Mouse (Mus musculus): ENCODE data around the gene 1700129C05Rik. TPM values are rescaled to one million over a fixed set of nuclear protein-coding genes. Genes with fewer than 3 reads are reported as not detected.
A peak's percentile ranks its signal among the peaks of the same experiment; 100 is the strongest.

1700129C05Rik gene
- not detected in 2 replicates for polyA plus RNA-seq (2012; rRNA removed)

GRCm38 (mm10) chr14:59142793-59143192 lies at the start of gene 1700129C05Rik:
Gene 1700129C05Rik (minus strand): TSS chr14:59142893.
- TF ChIP-seq POLR2A (IDR thresholded peaks at IDR 0.05; ENCODE audit: borderline replicate concordance, extremely low read depth, low read depth, low read length), result no peak
- no peak for TF ChIP-seq CTCF (IDR thresholded peaks at IDR 0.05; ENCODE audit: insufficient read depth, low read length)
- WGBS, result 93% methylated on average over 4 of the region's 4 CpGs
- H3K4me3 ChIP-seq (replicated peaks; ENCODE audit: extremely low read depth, low read depth, low read length), result no peak within 1 kb of the TSS

GRCm38 (mm10) chr14:59186121-59186520 lies 43.4 kb upstream of the 1700129C05Rik start:
- no peak for TF ChIP-seq POLR2A (IDR thresholded peaks at IDR 0.05; ENCODE audit: borderline replicate concordance, extremely low read depth, low read depth, low read length)
- no peak for TF ChIP-seq CTCF (IDR thresholded peaks at IDR 0.05; ENCODE audit: insufficient read depth, low read length)
- H3K4me1 ChIP-seq (ENCODE audit: control insufficient read depth, insufficient read depth, low read length), result no peaks in the 10 kb centered on the region
- DNase-seq, result no peak
- WGBS, result 70% methylated on average over 2 of the region's 2 CpGs
- no peak overlapping the region for H3K4me3 ChIP-seq (replicated peaks; ENCODE audit: extremely low read depth, low read depth, low read length)

More at GRCm38 (mm10) chr14:59142793-59143192, at the start of gene 1700129C05Rik:
- no peak for DNase-seq
- no peaks in the 10 kb centered on the region for H3K4me1 ChIP-seq (ENCODE audit: control insufficient read depth, insufficient read depth, low read length)

- Histone ChIP-seq H3K4me1 (ENCODE audit: control insufficient read depth, insufficient read depth, low read length) (no peaks in the 10 kb centered on the region), H3K4me3 (replicated peaks; ENCODE audit: extremely low read depth, low read depth, low read length) (no peak overlapping the region)
- no peak for DNase-seq
- no peak for TF ChIP-seq CTCF (IDR thresholded peaks at IDR 0.05; ENCODE audit: insufficient read depth, low read length)
- no peak for TF ChIP-seq POLR2A (IDR thresholded peaks at IDR 0.05; ENCODE audit: borderline replicate concordance, extremely low read depth, low read depth, low read length)
These were observed 42.8 kb upstream of the 1700129C05Rik start for GRCm38 (mm10) chr14:59185514-59185913.

GRCm38 (mm10) chr14:59182732-59183131 lies 40.0 kb upstream of the 1700129C05Rik start:
- DNase-seq, result no peak
- TF ChIP-seq CTCF (IDR thresholded peaks at IDR 0.05; ENCODE audit: insufficient read depth, low read length), result no peak
- no peak for TF ChIP-seq POLR2A (IDR thresholded peaks at IDR 0.05; ENCODE audit: borderline replicate concordance, extremely low read depth, low read depth, low read length)
- WGBS, result 60% methylated on average over 2 of the region's 2 CpGs
- Histone ChIP-seq H3K4me3 (replicated peaks; ENCODE audit: extremely low read depth, low read depth, low read length) (no peak overlapping the region), H3K4me1 (ENCODE audit: control insufficient read depth, insufficient read depth, low read length) (no peaks in the 10 kb centered on the region)

GRCm38 (mm10) chr14:59178649-59179048 lies 36.0 kb upstream of the 1700129C05Rik start, which contains the start of gene Gm5142:
Gene Gm5142 (minus strand): TSS chr14:59178749.
- 84% methylated on average over 3 of the region's 3 CpGs for WGBS
- H3K4me1 ChIP-seq (ENCODE audit: control insufficient read depth, insufficient read depth, low read length), result no peaks in the 10 kb centered on the region
- TF ChIP-seq POLR2A (IDR thresholded peaks at IDR 0.05; ENCODE audit: borderline replicate concordance, extremely low read depth, low read depth, low read length) (no peak), CTCF (IDR thresholded peaks at IDR 0.05; ENCODE audit: insufficient read depth, low read length) (no peak)
- no peak for DNase-seq
- no peak within 1 kb of the TSS for H3K4me3 ChIP-seq (replicated peaks; ENCODE audit: extremely low read depth, low read depth, low read length)

GRCm38 (mm10) chr14:59157016-59157698 lies 14.5 kb upstream of the 1700129C05Rik start:
- TF ChIP-seq POLR2A (IDR thresholded peaks at IDR 0.05; ENCODE audit: borderline replicate concordance, extremely low read depth, low read depth, low read length), result no peak
- TF ChIP-seq CTCF (IDR thresholded peaks at IDR 0.05; ENCODE audit: insufficient read depth, low read length), result no peak
- no peak for DNase-seq
- Histone ChIP-seq H3K4me3 (replicated peaks; ENCODE audit: extremely low read depth, low read depth, low read length) (no peak overlapping the region), H3K4me1 (ENCODE audit: control insufficient read depth, insufficient read depth, low read length) (no peaks in the 10 kb centered on the region)
- WGBS, result 42% methylated on average over 3 of the region's 3 CpGs

- WGBS, result 70% methylated on average over 2 of the region's 2 CpGs
- Histone ChIP-seq H3K4me3 (replicated peaks; ENCODE audit: extremely low read depth, low read depth, low read length) (no peak overlapping the region), H3K4me1 (ENCODE audit: control insufficient read depth, insufficient read depth, low read length) (no peaks in the 10 kb centered on the region)
- no peak for TF ChIP-seq POLR2A (IDR thresholded peaks at IDR 0.05; ENCODE audit: borderline replicate concordance, extremely low read depth, low read depth, low read length)
- peak; percentile 20; the same call in 1 of the 2 replicates for TF ChIP-seq CTCF (IDR thresholded peaks at IDR 0.05; ENCODE audit: insufficient read depth, low read length)
- no peak for DNase-seq
These were observed 12.9 kb upstream of the 1700129C05Rik start for GRCm38 (mm10) chr14:59155589-59155988.

- no peak for DNase-seq
- no peaks in the 10 kb centered on the region for H3K4me1 ChIP-seq (ENCODE audit: control insufficient read depth, insufficient read depth, low read length)
These were observed 28.4 kb downstream of the 1700129C05Rik start for GRCm38 (mm10) chr14:59114281-59114680.

GRCm38 (mm10) chr14:59104006-59104605 lies 38.6 kb downstream of the 1700129C05Rik start:
- no peak overlapping the region for H3K4me3 ChIP-seq (replicated peaks; ENCODE audit: extremely low read depth, low read depth, low read length)
- TF ChIP-seq CTCF (IDR thresholded peaks at IDR 0.05; ENCODE audit: insufficient read depth, low read length), result no peak
- TF ChIP-seq POLR2A (IDR thresholded peaks at IDR 0.05; ENCODE audit: borderline replicate concordance, extremely low read depth, low read depth, low read length), result no peak
- no peaks in the 10 kb centered on the region for H3K4me1 ChIP-seq (ENCODE audit: control insufficient read depth, insufficient read depth, low read length)
- 27% methylated on average over 10 of the region's 10 CpGs for WGBS
- no peak for DNase-seq

More at GRCm38 (mm10) chr14:59114281-59114680, 28.4 kb downstream of the 1700129C05Rik start:
- WGBS, result 3% methylated on average over 2 of the region's 2 CpGs
- TF ChIP-seq CTCF (IDR thresholded peaks at IDR 0.05; ENCODE audit: insufficient read depth, low read length), result no peak
- H3K4me3 ChIP-seq (replicated peaks; ENCODE audit: extremely low read depth, low read depth, low read length), result no peak overlapping the region

GRCm38 (mm10) chr14:59093601-59094000 lies 49.1 kb downstream of the 1700129C05Rik start:
- DNase-seq, result no peak
- Histone ChIP-seq H3K4me1 (ENCODE audit: control insufficient read depth, insufficient read depth, low read length) (no peaks in the 10 kb centered on the region), H3K4me3 (replicated peaks; ENCODE audit: extremely low read depth, low read depth, low read length) (no peak overlapping the region)
- TF ChIP-seq CTCF (IDR thresholded peaks at IDR 0.05; ENCODE audit: insufficient read depth, low read length) (no peak), POLR2A (IDR thresholded peaks at IDR 0.05; ENCODE audit: borderline replicate concordance, extremely low read depth, low read depth, low read length) (no peak)
